Mouse (Mus musculus): ENCODE results near the gene Cln6. TPM values are rescaled to one million over a fixed set of nuclear protein-coding genes. Genes with fewer than 3 reads are reported as not detected.

The Cln6 gene
- total and polyA plus RNA-seq, 2 experiments from 2014 or later = 7.3 to 13.2 TPM

DNA sequence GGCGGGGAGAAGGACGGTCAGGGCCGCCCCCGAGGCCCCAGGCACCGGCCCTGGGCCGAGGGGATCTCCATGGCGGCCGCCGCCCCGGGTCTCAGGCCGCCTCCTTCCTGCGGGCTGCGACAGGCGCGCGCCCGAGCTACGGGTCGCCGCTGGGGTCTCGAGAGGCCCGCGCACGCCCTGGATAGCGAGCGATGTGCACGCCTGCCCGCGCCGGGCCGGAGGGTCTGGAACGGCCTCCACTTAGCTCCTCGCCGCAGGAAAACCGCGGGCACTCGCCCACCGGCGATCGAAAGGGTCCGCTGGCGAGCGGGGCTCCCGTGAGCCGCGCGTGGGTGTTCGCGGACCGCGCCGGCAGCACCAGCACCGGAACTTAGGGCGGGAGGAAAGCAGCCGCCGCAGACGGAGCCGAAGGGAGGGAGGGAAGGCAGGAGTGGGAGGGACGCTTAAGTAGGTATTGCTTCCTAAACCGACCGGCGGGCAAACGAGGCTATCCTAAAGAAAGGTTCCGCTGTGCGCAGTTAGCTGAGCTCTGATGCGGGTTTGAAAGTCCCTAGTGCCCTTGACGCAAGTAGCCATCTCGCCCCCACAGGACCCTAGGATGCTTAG, 27.0 kb upstream of the Cln6 start, which contains the start of gene Fem1b:
Gene Fem1b, minus strand, starts transcription at position 419 of the 606 bp plus-strand sequence.
- H3K27me3 ChIP-seq (ENCODE audit: insufficient read depth, low read length) = no peaks in the 10 kb centered on the region
- H3K9me3 ChIP-seq (ENCODE audit: low read length) = no peaks in the 10 kb centered on the region
- no peaks in the 10 kb centered on the region for H3K36me3 ChIP-seq (ENCODE audit: insufficient read depth, low read length)
- peak; percentile 92 for ATAC-seq (ENCODE audit: low FRiP score)
- peaks cover 17% of the 10 kb centered on the region; the same call in 1 of the 2 replicates for H3K4me1 ChIP-seq (ENCODE audit: insufficient read depth, low read length)
- H3K9ac ChIP-seq (replicated peaks; ENCODE audit: low read length, poor library complexity, severe bottlenecking) = peak within 1 kb of the TSS; percentile 95
- TF ChIP-seq CTCF (IDR thresholded peaks at IDR 0.05) = no peak
- H3K4me2 ChIP-seq (ENCODE audit: low read depth, low read length, poor library complexity, severe bottlenecking) = peak within 1 kb of the TSS; percentile 76
- DNase-seq (ENCODE audit: low spot score) = peak; percentile 97
- peak within 1 kb of the TSS; percentile 98 for H3K4me3 ChIP-seq (ENCODE audit: low read depth, low read length)
- peak within 1 kb of the TSS; percentile 88 for H3K27ac ChIP-seq (ENCODE audit: low read depth, low read length)
- 2% methylated on average over 60 of the region's 68 CpGs for WGBS

DNA sequence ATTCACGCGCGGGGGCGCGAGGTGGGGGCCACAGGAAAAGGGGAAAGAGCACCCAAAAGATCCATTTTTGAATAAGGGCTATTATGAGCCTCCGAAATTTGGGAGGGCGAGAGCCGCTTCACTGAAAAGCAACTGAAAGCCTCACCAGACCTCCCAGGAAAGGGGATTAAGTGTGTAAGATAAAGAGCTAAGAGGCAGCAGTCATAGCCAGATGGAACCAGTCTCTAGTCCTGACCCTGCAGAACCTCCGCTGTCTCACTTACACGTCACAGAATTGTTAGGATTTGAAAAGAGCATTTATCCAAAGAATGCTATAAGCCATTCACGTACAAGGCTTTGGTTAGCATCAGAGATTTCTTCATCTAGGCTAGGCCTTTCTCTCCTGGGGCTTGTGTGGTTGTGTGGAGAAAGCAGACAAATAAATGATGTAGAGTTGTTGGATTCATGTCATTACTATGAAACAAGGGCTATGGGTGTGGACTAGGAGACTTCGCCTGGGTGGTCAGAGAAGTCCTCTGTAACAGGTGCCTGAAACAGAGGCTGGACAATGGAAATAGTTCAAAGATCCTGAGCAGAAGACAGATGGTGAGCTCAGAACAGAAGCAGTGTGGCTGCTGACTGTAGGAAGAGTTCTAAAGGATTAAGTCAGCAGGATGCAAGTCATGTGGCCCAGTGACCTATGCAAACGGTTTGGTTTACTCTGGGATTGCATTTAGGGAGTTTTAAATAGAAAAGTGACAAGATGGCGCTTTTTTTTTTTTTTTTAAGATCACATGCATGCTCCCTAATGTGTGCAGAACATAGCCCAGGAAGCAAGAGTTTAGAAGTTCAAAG, 26.2 kb upstream of the Cln6 start:
- Histone ChIP-seq H3K4me3 (ENCODE audit: low read depth, low read length) (peak overlapping the region; percentile 98), H3K27me3 (ENCODE audit: insufficient read depth, low read length) (no peaks in the 10 kb centered on the region), H3K36me3 (ENCODE audit: insufficient read depth, low read length) (no peaks in the 10 kb centered on the region), H3K9ac (replicated peaks; ENCODE audit: low read length, poor library complexity, severe bottlenecking) (peak overlapping the region; percentile 95), H3K4me1 (ENCODE audit: insufficient read depth, low read length) (peaks cover 17% of the 10 kb centered on the region; the same call in 1 of the 2 replicates), H3K9me3 (ENCODE audit: low read length) (no peaks in the 10 kb centered on the region), H3K4me2 (ENCODE audit: low read depth, low read length, poor library complexity, severe bottlenecking) (peak overlapping the region; percentile 76), H3K27ac (ENCODE audit: low read depth, low read length) (peak overlapping the region; percentile 88)
- WGBS = 5% methylated on average over 14 of the region's 14 CpGs
- no peak for TF ChIP-seq CTCF (IDR thresholded peaks at IDR 0.05)
- DNase-seq (ENCODE audit: low spot score) (peak; percentile 46), ATAC-seq (ENCODE audit: low FRiP score) (peak; percentile 51; the same call in 1 of the 2 replicates)

DNA sequence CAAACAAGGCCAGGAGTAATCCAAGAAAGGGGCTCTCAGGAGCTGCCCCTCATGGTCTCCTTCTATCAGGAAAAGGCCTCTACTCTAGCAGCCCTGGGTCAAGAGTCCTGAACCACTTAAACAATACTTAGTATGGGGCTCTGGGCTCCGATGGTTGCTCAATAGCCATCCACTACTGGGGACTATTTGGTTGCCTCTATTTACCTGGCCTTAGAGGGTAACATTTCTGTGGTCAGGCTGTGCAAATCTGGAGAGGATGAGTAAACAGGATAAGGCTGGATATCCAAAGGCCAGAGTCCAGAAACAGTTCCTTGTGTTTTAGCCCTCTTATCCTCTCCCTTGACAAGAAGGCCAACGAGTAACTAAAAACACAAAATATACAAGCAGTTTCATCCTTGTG, 23.8 kb upstream of the Cln6 start:
- ATAC-seq (ENCODE audit: low FRiP score) = no peak
- no peaks in the 10 kb centered on the region for H3K36me3 ChIP-seq (ENCODE audit: insufficient read depth, low read length)
- DNase-seq (ENCODE audit: low spot score) = no peak
- H3K4me3 ChIP-seq (ENCODE audit: low read depth, low read length) = no peak overlapping the region
- 88% methylated on average over 2 of the region's 2 CpGs for WGBS
- peaks cover 4% of the 10 kb centered on the region; the same call in 1 of the 2 replicates for H3K4me1 ChIP-seq (ENCODE audit: insufficient read depth, low read length)
- H3K9me3 ChIP-seq (ENCODE audit: low read length) = no peaks in the 10 kb centered on the region
- no peak overlapping the region for H3K9ac ChIP-seq (replicated peaks; ENCODE audit: low read length, poor library complexity, severe bottlenecking)
- H3K27ac ChIP-seq (ENCODE audit: low read depth, low read length) = no peak overlapping the region
- H3K4me2 ChIP-seq (ENCODE audit: low read depth, low read length, poor library complexity, severe bottlenecking) = no peak overlapping the region
- H3K27me3 ChIP-seq (ENCODE audit: insufficient read depth, low read length) = no peaks in the 10 kb centered on the region
- no peak for TF ChIP-seq CTCF (IDR thresholded peaks at IDR 0.05)

DNA sequence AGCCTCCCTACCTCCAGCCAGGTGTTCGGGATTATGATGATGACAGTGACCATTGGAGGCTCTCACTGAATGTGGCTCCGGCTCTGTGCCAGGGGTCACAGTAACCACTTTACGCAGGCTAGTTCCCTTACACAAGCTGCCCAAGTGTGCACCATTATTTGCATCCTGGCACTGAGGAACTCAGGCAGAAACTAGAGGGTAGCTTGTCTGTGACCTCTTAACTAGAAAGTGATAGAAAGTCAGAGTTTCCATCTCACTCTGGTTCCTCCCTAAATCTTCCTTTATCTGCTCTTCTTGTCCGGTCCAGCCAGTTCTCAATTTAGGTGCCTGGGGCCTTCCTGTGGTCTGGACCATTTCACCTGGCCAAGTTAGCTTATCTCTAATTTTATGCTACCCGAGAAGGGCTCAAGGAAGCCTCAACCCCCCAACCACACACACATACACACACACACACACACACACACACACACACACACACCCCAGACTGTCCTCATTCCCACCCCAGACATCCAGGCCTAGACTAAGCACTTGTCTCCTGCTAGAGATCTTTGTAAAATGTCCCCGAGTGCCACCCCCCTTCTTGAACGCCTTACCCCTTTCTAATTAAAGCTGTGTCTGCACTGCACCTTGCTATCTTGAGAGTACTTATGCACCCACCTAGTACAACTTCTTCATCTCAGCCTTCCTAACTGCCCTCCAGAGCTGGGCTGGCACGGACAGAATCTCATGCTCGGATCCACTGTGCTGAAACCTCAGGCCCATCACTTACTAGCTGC, 22.1 kb upstream of the Cln6 start:
- Histone ChIP-seq H3K27ac (ENCODE audit: low read depth, low read length) (no peak overlapping the region), H3K4me3 (ENCODE audit: low read depth, low read length) (no peak overlapping the region), H3K4me1 (ENCODE audit: insufficient read depth, low read length) (peaks cover 4% of the 10 kb centered on the region; the same call in 1 of the 2 replicates), H3K9ac (replicated peaks; ENCODE audit: low read length, poor library complexity, severe bottlenecking) (no peak overlapping the region), H3K27me3 (ENCODE audit: insufficient read depth, low read length) (no peaks in the 10 kb centered on the region), H3K9me3 (ENCODE audit: low read length) (no peaks in the 10 kb centered on the region), H3K36me3 (ENCODE audit: insufficient read depth, low read length) (no peaks in the 10 kb centered on the region), H3K4me2 (ENCODE audit: low read depth, low read length, poor library complexity, severe bottlenecking) (no peak overlapping the region)
- DNase-seq (ENCODE audit: low spot score) = no peak
- no peak for ATAC-seq (ENCODE audit: low FRiP score)
- TF ChIP-seq CTCF (IDR thresholded peaks at IDR 0.05) = no peak
- 78% methylated on average over 9 of the region's 9 CpGs for whole genome bisulfite sequencing

DNA sequence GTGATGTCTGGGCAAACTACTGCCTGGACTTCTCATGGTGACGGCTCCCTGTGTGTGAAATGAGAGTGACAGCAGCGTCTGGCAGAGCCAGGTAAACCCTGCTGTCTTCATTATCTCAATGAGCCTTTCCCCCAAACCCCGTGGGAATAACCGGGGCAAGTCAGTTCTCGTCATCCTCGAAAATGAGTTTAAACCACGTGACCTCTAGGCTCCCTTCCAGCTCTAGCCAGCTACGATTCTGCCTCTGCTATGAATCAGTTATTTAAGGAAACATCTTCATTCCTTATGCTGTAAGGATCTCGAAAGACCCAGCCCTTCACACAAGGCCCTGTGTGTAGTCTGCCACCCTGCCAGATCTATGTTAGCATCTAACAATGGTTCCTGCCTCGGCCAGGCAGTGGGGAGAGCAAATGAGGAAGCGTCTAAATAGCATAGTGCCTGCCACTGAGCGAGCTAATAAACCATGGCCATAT, 21.4 kb upstream of the Cln6 start:
- TF ChIP-seq CTCF (IDR thresholded peaks at IDR 0.05) = no peak
- Histone ChIP-seq H3K4me2 (ENCODE audit: low read depth, low read length, poor library complexity, severe bottlenecking) (no peak overlapping the region), H3K9ac (replicated peaks; ENCODE audit: low read length, poor library complexity, severe bottlenecking) (no peak overlapping the region), H3K4me3 (ENCODE audit: low read depth, low read length) (no peak overlapping the region), H3K36me3 (ENCODE audit: insufficient read depth, low read length) (no peaks in the 10 kb centered on the region), H3K9me3 (ENCODE audit: low read length) (no peaks in the 10 kb centered on the region), H3K27ac (ENCODE audit: low read depth, low read length) (no peak overlapping the region), H3K4me1 (ENCODE audit: insufficient read depth, low read length) (peaks cover 4% of the 10 kb centered on the region; the same call in 1 of the 2 replicates), H3K27me3 (ENCODE audit: insufficient read depth, low read length) (no peaks in the 10 kb centered on the region)
- ATAC-seq (ENCODE audit: low FRiP score) = no peak
- 50% methylated on average over 12 of the region's 12 CpGs for WGBS
- peak; percentile 53 for DNase-seq (ENCODE audit: low spot score)
